Mouse (Mus musculus): ENCODE results near the gene Fam166a. TPM values are rescaled to one million over a fixed set of nuclear protein-coding genes. Genes with fewer than 3 reads are reported as not detected.

Gene Fam166a
- polyA plus RNA-seq, 1 experiment from 2014 or later = 0.68 TPM

DNA sequence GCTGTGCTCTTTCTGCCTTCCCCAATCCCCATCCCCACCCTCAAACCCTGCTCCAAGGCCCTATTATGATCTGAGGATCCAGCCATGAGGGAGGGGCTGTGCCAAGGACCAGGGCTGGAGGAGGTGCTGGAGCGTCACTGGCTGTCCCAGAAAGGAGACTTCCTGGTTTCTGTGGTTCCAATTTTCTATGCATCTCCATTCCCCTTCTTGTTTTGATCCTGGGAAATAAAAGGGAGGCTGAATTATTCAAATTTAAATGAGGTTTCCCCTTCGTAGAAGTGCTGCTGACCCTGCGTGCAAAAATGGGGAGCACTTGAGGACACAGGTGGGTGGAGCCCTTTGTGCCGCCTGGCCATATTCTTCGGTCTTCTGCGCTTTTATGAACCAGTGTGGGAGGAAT is 35.9 kb upstream of the Fam166a start:
- H3K36me3 ChIP-seq (ENCODE audit: control insufficient read depth, insufficient read depth, low read length) = no peaks in the 10 kb centered on the region
- peaks cover 26% of the 10 kb centered on the region for H3K27me3 ChIP-seq (ENCODE audit: control insufficient read depth, insufficient read depth, low read depth, low read length)
- peaks cover 18% of the 10 kb centered on the region for H3K4me1 ChIP-seq (replicated peaks; ENCODE audit: control insufficient read depth, insufficient read depth, low read length)
- H3K9ac ChIP-seq (ENCODE audit: low read length) = peak overlapping the region; percentile 33
- WGBS = 22% methylated on average over 6 of the region's 6 CpGs
- peak overlapping the region; percentile 63 for H3K4me3 ChIP-seq (ENCODE audit: low read length)
- H3K4me2 ChIP-seq (ENCODE audit: low read depth, low read length) = peak overlapping the region; percentile 87
- no peaks in the 10 kb centered on the region for H3K9me3 ChIP-seq (ENCODE audit: control insufficient read depth, low read length)
- ATAC-seq (ENCODE audit: low read depth) = no peak
- no peak overlapping the region for H3K27ac ChIP-seq (ENCODE audit: low read length)

GRCm38 (mm10) chr2:25183336-25183735 is 35.2 kb upstream of the Fam166a start:
- Histone ChIP-seq H3K27ac (ENCODE audit: low read length) (no peak overlapping the region), H3K9me3 (ENCODE audit: control insufficient read depth, low read length) (no peaks in the 10 kb centered on the region), H3K4me3 (ENCODE audit: low read length) (peak overlapping the region; percentile 63), H3K27me3 (ENCODE audit: control insufficient read depth, insufficient read depth, low read depth, low read length) (peaks cover 26% of the 10 kb centered on the region), H3K36me3 (ENCODE audit: control insufficient read depth, insufficient read depth, low read length) (no peaks in the 10 kb centered on the region), H3K4me1 (replicated peaks; ENCODE audit: control insufficient read depth, insufficient read depth, low read length) (peaks cover 11% of the 10 kb centered on the region), H3K9ac (ENCODE audit: low read length) (no peak overlapping the region), H3K4me2 (ENCODE audit: low read depth, low read length) (peak overlapping the region; percentile 87)
- ATAC-seq (ENCODE audit: low read depth) = no peak
- 57% methylated on average over 2 of the region's 2 CpGs for WGBS

GRCm38 (mm10) chr2:25184496-25184895 is 34.0 kb upstream of the Fam166a start:
- H3K9me3 ChIP-seq (ENCODE audit: control insufficient read depth, low read length) = no peaks in the 10 kb centered on the region
- H3K4me2 ChIP-seq (ENCODE audit: low read depth, low read length) = no peak overlapping the region
- no peak overlapping the region for H3K9ac ChIP-seq (ENCODE audit: low read length)
- H3K27ac ChIP-seq (ENCODE audit: low read length) = no peak overlapping the region
- H3K4me3 ChIP-seq (ENCODE audit: low read length) = no peak overlapping the region
- H3K4me1 ChIP-seq (replicated peaks; ENCODE audit: control insufficient read depth, insufficient read depth, low read length) = peaks cover 7% of the 10 kb centered on the region; the same call in 1 of the 2 replicates
- WGBS = 95% methylated on average over 7 of the region's 7 CpGs
- H3K27me3 ChIP-seq (ENCODE audit: control insufficient read depth, insufficient read depth, low read depth, low read length) = peaks cover 22% of the 10 kb centered on the region
- no peak for ATAC-seq (ENCODE audit: low read depth)
- H3K36me3 ChIP-seq (ENCODE audit: control insufficient read depth, insufficient read depth, low read length) = no peaks in the 10 kb centered on the region

DNA sequence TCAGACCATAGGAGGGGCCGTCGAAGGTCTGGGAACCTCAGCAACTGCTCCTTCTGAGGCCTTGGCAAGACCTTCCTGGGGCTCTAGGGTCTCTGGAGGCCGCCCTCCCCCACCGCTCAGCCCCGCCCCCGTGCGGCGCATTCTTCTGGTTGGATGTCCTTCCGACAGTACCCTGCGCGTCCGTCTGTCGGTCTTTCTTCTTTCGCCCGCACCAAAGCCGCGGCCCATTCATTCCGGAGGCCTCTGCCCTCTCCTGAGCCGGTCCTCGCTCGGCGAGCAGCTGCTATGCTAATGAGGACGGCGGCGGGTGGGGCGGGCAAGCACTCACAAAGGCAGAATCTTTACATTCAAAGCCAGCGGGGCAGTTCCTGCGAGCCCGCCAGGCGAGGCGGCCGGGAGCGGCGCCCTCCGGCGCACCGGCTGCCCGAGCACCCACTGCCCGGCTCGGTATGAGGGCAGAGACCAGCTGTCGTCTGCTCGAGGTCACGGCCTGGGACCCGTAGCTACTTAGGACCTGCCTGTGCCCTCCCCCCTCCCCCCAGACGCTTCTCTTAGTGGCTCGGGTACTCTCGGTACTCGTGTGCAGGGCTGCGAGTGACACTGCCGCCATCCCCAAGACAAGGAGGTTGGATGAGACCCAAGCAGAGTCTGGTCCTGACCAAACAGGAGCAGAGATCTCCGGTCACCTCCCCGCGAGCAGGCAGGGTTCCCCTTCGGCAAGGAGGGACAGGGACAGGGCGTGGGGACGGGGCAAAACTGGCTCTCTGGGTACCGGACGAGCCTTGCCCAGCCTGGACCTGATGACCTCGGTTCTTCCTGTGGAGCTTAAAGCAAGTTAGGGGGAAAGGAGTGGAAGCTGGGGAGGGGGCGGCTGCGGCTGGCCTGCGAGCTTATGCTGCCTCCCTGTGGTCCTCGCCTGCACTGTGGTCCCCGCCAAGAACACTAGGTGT is 32.6 kb upstream of the Fam166a start:
- peaks cover 19% of the 10 kb centered on the region for H3K27me3 ChIP-seq (ENCODE audit: control insufficient read depth, insufficient read depth, low read depth, low read length)
- no peaks in the 10 kb centered on the region for H3K36me3 ChIP-seq (ENCODE audit: control insufficient read depth, insufficient read depth, low read length)
- peak overlapping the region; percentile 82 for H3K27ac ChIP-seq (ENCODE audit: low read length)
- peak overlapping the region; percentile 75 for H3K9ac ChIP-seq (ENCODE audit: low read length)
- H3K4me2 ChIP-seq (ENCODE audit: low read depth, low read length) = peak overlapping the region; percentile 94
- H3K9me3 ChIP-seq (ENCODE audit: control insufficient read depth, low read length) = no peaks in the 10 kb centered on the region
- peak overlapping the region; percentile 57 for H3K4me3 ChIP-seq (ENCODE audit: low read length)
- peaks cover 7% of the 10 kb centered on the region; the same call in 1 of the 2 replicates for H3K4me1 ChIP-seq (replicated peaks; ENCODE audit: control insufficient read depth, insufficient read depth, low read length)
- ATAC-seq (ENCODE audit: low read depth) = peak; percentile 63
- WGBS = under 1% methylated on average over 64 of the region's 64 CpGs

DNA sequence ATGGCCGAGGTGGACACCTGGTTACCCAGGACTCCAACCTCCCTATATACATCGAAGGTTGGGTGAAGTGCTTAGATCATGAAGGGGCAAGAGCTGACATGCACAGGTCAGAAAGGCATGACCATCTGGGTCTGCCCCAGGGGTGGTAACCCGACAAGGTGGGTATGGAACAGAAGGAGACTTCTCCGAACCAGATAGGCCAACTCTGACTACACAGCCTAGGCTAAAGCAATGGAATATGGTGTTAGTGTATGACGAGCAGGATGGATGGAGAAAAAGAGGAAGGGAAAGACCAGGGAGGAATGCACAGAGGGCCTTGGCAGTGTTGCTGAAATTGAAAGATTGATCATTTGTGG is 32.0 kb upstream of the Fam166a start:
- WGBS = 32% methylated on average over 5 of the region's 5 CpGs
- no peak; the same call in 1 of the 2 replicates for ATAC-seq (ENCODE audit: low read depth)
- peak overlapping the region; percentile 57 for H3K4me3 ChIP-seq (ENCODE audit: low read length)
- no peaks in the 10 kb centered on the region for H3K36me3 ChIP-seq (ENCODE audit: control insufficient read depth, insufficient read depth, low read length)
- no peak overlapping the region; the same call in 1 of the 2 replicates for H3K9ac ChIP-seq (ENCODE audit: low read length)
- H3K4me1 ChIP-seq (replicated peaks; ENCODE audit: control insufficient read depth, insufficient read depth, low read length) = peaks cover 7% of the 10 kb centered on the region; the same call in 1 of the 2 replicates
- peak overlapping the region; percentile 94 for H3K4me2 ChIP-seq (ENCODE audit: low read depth, low read length)
- peaks cover 13% of the 10 kb centered on the region for H3K27me3 ChIP-seq (ENCODE audit: control insufficient read depth, insufficient read depth, low read depth, low read length)
- H3K9me3 ChIP-seq (ENCODE audit: control insufficient read depth, low read length) = no peaks in the 10 kb centered on the region
- no peak overlapping the region for H3K27ac ChIP-seq (ENCODE audit: low read length)

DNA sequence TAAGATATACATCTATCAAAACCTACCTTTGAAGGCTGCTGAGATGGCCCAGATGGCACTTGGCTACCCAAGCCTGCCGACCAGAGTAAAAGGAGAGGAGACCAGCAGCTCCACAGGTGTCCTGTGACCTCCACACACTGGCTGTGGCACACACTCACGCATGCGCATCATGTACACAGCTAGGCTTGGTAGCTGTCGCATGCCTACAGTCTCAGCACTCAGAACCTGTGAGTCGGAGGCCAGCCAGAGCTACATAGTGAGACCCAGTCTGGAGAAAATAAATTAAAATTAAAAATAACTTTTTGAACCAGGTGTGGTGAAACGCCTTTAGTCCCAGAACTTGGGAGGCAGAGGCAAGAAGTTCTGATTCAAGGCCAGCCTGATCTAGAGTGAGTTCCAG is 30.7 kb upstream of the Fam166a start:
- H3K36me3 ChIP-seq (ENCODE audit: control insufficient read depth, insufficient read depth, low read length) = no peaks in the 10 kb centered on the region
- peaks cover 7% of the 10 kb centered on the region; the same call in 1 of the 2 replicates for H3K4me1 ChIP-seq (replicated peaks; ENCODE audit: control insufficient read depth, insufficient read depth, low read length)
- H3K27me3 ChIP-seq (ENCODE audit: control insufficient read depth, insufficient read depth, low read depth, low read length) = peaks cover 7% of the 10 kb centered on the region
- H3K9ac ChIP-seq (ENCODE audit: low read length) = no peak overlapping the region
- no peak overlapping the region for H3K27ac ChIP-seq (ENCODE audit: low read length)
- no peak overlapping the region for H3K4me2 ChIP-seq (ENCODE audit: low read depth, low read length)
- 79% methylated on average over 6 of the region's 6 CpGs for WGBS
- H3K9me3 ChIP-seq (ENCODE audit: control insufficient read depth, low read length) = no peaks in the 10 kb centered on the region
- ATAC-seq (ENCODE audit: low read depth) = no peak
- H3K4me3 ChIP-seq (ENCODE audit: low read length) = no peak overlapping the region

DNA sequence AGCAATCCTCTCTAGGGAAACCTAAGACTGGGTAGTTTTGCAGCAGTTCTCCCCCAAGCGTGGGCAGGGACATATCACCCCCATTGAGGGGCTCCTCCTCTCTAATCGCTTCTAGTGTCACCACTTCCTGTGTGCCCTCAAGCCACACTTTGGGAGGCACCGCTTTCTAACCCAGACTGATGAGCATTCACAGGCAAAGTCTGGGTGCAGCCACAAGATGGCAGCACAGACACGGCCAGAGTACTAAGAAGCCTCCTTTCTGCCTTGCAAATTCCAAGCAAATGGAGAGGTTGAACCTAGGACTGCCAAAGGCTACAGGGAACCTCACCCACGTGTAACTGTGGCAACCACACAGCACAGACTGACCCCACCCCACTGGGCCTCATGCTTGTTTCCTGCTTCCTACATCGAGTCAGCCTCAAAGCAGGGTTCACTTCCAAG is 25.2 kb upstream of the Fam166a start:
- peaks cover under 1% of the 10 kb centered on the region; the same call in 1 of the 2 replicates for H3K36me3 ChIP-seq (ENCODE audit: control insufficient read depth, insufficient read depth, low read length)
- peaks cover 4% of the 10 kb centered on the region; the same call in 1 of the 2 replicates for H3K27me3 ChIP-seq (ENCODE audit: control insufficient read depth, insufficient read depth, low read depth, low read length)
- H3K9ac ChIP-seq (ENCODE audit: low read length) = 0 out of 2 replicates have a peak overlapping the region, but pooled peaks have one; percentile 39
- peak overlapping the region; percentile 50 for H3K27ac ChIP-seq (ENCODE audit: low read length)
- H3K9me3 ChIP-seq (ENCODE audit: control insufficient read depth, low read length) = no peaks in the 10 kb centered on the region
- peaks cover 22% of the 10 kb centered on the region for H3K4me1 ChIP-seq (replicated peaks; ENCODE audit: control insufficient read depth, insufficient read depth, low read length)
- ATAC-seq (ENCODE audit: low read depth) = peak; percentile 71
- H3K4me3 ChIP-seq (ENCODE audit: low read length) = no peak overlapping the region
- WGBS = 2% methylated on average over 6 of the region's 6 CpGs
- H3K4me2 ChIP-seq (ENCODE audit: low read depth, low read length) = 0 out of 2 replicates have a peak overlapping the region, but pooled peaks have one; percentile 30

DNA sequence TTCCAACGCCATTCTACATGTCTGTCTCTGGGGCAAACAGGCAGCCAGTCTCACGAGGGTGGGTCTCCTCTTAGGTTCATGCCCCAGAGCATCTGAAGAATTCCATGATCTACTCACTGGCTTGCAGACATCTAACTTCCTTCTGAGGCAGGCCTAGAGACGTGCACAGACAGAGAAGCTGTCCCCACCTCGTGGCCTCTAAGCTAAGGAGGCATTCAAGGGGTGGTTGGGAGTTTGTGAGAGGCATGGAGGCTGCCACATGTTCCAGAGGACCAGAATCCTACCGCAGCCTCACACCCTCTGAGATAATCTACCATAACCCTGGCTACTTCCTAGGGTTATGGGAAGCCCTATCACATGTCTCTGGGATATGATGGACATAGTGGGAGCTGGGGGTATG is 24.5 kb upstream of the Fam166a start:
- Histone ChIP-seq H3K9ac (ENCODE audit: low read length) (no peak overlapping the region), H3K27ac (ENCODE audit: low read length) (peak overlapping the region; percentile 50; the same call in 1 of the 2 replicates), H3K4me2 (ENCODE audit: low read depth, low read length) (no peak overlapping the region), H3K4me1 (replicated peaks; ENCODE audit: control insufficient read depth, insufficient read depth, low read length) (peaks cover 22% of the 10 kb centered on the region), H3K27me3 (ENCODE audit: control insufficient read depth, insufficient read depth, low read depth, low read length) (peaks cover 4% of the 10 kb centered on the region; the same call in 1 of the 2 replicates), H3K4me3 (ENCODE audit: low read length) (no peak overlapping the region), H3K36me3 (ENCODE audit: control insufficient read depth, insufficient read depth, low read length) (peaks cover 3% of the 10 kb centered on the region; the same call in 1 of the 2 replicates), H3K9me3 (ENCODE audit: control insufficient read depth, low read length) (no peaks in the 10 kb centered on the region)
- WGBS = 75% methylated on average over 5 of the region's 5 CpGs
- ATAC-seq (ENCODE audit: low read depth) = no peak

GRCm38 (mm10) chr2:25194486-25195171 is 23.9 kb upstream of the Fam166a start:
- Histone ChIP-seq H3K4me2 (ENCODE audit: low read depth, low read length) (peak overlapping the region; percentile 65), H3K4me3 (ENCODE audit: low read length) (peak overlapping the region; percentile 47), H3K36me3 (ENCODE audit: control insufficient read depth, insufficient read depth, low read length) (peaks cover 4% of the 10 kb centered on the region), H3K9me3 (ENCODE audit: control insufficient read depth, low read length) (no peaks in the 10 kb centered on the region), H3K4me1 (replicated peaks; ENCODE audit: control insufficient read depth, insufficient read depth, low read length) (peaks cover 22% of the 10 kb centered on the region), H3K9ac (ENCODE audit: low read length) (peak overlapping the region; percentile 10; the same call in 1 of the 2 replicates), H3K27me3 (ENCODE audit: control insufficient read depth, insufficient read depth, low read depth, low read length) (peaks cover 4% of the 10 kb centered on the region; the same call in 1 of the 2 replicates), H3K27ac (ENCODE audit: low read length) (peak overlapping the region; percentile 87; the same call in 1 of the 2 replicates)
- 76% methylated on average over 17 of the region's 17 CpGs for WGBS
- no peak for ATAC-seq (ENCODE audit: low read depth)
